ENCODE assay signal across 11 mouse cellular contexts in genomic region chr10:11175801-11176482, GRCm38 (mm10). TPM values are rescaled to one million over a fixed set of nuclear protein-coding genes. Genes with fewer than 3 reads are reported as not detected.
DNase-seq lines count a peak whose midpoint lies in the region; ATAC-seq and TF ChIP-seq lines count a peak whose summit lies in the region.
"Had no signal": no experiment of that assay in that cellular context is flagged by ENCODE, and none has a peak within 500 bp of the region (broad histone marks: within the 10 kb centered on the region; RNA-seq: fewer than 3 reads in every experiment).

No protein-coding gene starts in this region.

- no peak overlapping the region for H3K27ac ChIP-seq in forebrain, embryonic 15.5 days (replicated peaks)
- no peak overlapping the region for H3K27ac ChIP-seq in forebrain, embryonic 11.5 days (ENCODE audit: low read depth, low read length)
- H3K27ac ChIP-seq in layer of hippocampus, adult 2 months, result no peak overlapping the region
- H3K27ac ChIP-seq in CH12.LX (ENCODE audit: insufficient read depth, low read depth), result no peak overlapping the region
- H3K27ac ChIP-seq: embryonic facial prominence, embryonic 15.5 days; limb, embryonic 12.5 days; macrophage had no signal

- no peaks in the 10 kb centered on the region for H3K27me3 ChIP-seq in forebrain, embryonic 15.5 days
- H3K27me3 ChIP-seq in forebrain, embryonic 11.5 days (ENCODE audit: control insufficient read depth, insufficient read depth, low read length), result no peaks in the 10 kb centered on the region
- H3K27me3 ChIP-seq in CH12.LX (replicated peaks), result no peaks in the 10 kb centered on the region
- H3K27me3 ChIP-seq: embryonic facial prominence, embryonic 15.5 days; limb, embryonic 12.5 days had no signal

- no peak for TF ChIP-seq POLR2A in CH12.LX (IDR thresholded peaks at IDR 0.05; ENCODE audit: low read depth, low read length)

- 94% methylated on average over 8 of the region's 8 CpGs for WGBS in forebrain, embryonic 15.5 days
- 88% methylated on average over 8 of the region's 8 CpGs for WGBS in forebrain, embryonic 11.5 days

- 0 out of 2 replicates have a peak, but pooled peaks have one; percentile 53 for ATAC-seq in forebrain, embryonic 15.5 days (replicated peaks)
- ATAC-seq in forebrain, embryonic 11.5 days (replicated peaks; ENCODE audit: low FRiP score), result no peak

- TF ChIP-seq EP300 in CH12.LX (IDR thresholded peaks at IDR 0.05; ENCODE audit: low read length), result no peak

- H3K9ac ChIP-seq in forebrain, embryonic 15.5 days (replicated peaks), result no peak overlapping the region
- H3K9ac ChIP-seq in forebrain, embryonic 11.5 days (ENCODE audit: low read length), result no peak overlapping the region
- no peak overlapping the region for H3K9ac ChIP-seq in CH12.LX (ENCODE audit: insufficient read depth, low read depth)
- H3K9ac ChIP-seq: embryonic facial prominence, embryonic 15.5 days; limb, embryonic 12.5 days had no signal

- peak; percentile 80 for TF ChIP-seq CTCF in layer of hippocampus, adult 2 months (conservative IDR thresholded peaks at IDR 0.05)
- peak in 1 of 2 experiments; percentile 40; a peak in 2 of 4 replicates for TF ChIP-seq CTCF in CH12.LX (conservative IDR thresholded peaks at IDR 0.05 in 1 of 2, IDR thresholded peaks at IDR 0.05 in 1 of 2; ENCODE audit: low read depth in 2 of 2, low read length in 2 of 2)

- H3K79me2 ChIP-seq in CH12.LX (replicated peaks; ENCODE audit: control insufficient read depth, extremely low read depth, insufficient read depth, poor library complexity, severe bottlenecking), result no peaks in the 10 kb centered on the region

- H3K9me3 ChIP-seq in forebrain, embryonic 15.5 days, result no peaks in the 10 kb centered on the region
- no peaks in the 10 kb centered on the region for H3K9me3 ChIP-seq in forebrain, embryonic 11.5 days (ENCODE audit: control insufficient read depth, low read length)
- no peaks in the 10 kb centered on the region for H3K9me3 ChIP-seq in CH12.LX (replicated peaks; ENCODE audit: low read length)
- H3K9me3 ChIP-seq: embryonic facial prominence, embryonic 15.5 days; limb, embryonic 12.5 days had no signal

- in situ Hi-C loops in CH12.LX (cut with MboI; ENCODE audit: low pct_ligation_motif_present, low pct_unique_long_range_greater_than_20kb, low sequenced_read_pairs), result no loop called here

- H3K4me3 ChIP-seq in forebrain, embryonic 15.5 days, result no peak overlapping the region
- H3K4me3 ChIP-seq in forebrain, embryonic 11.5 days (ENCODE audit: low read depth, low read length), result no peak overlapping the region
- H3K4me3 ChIP-seq in layer of hippocampus, adult 2 months, result no peak overlapping the region
- no peak overlapping the region for H3K4me3 ChIP-seq in CH12.LX (replicated peaks in 1 of 3; ENCODE audit: low read depth in 2 of 3, low read length in 2 of 3, poor library complexity in 1 of 3)
- H3K4me3 ChIP-seq: embryonic facial prominence, embryonic 15.5 days; limb, embryonic 12.5 days had no signal

- dilution Hi-C loops in CH12.LX (cut with MboI; ENCODE audit: extremely low pct_ligation_motif_present, extremely low pct_unique_long_range_greater_than_20kb, low sequenced_read_pairs), result no loop called here

- no peak for DNase-seq in forebrain, embryonic 11.5 days (ENCODE audit: low spot score)
- DNase-seq in layer of hippocampus, adult 2 months (ENCODE audit: low spot score in 2 of 2), result peak in 1 of 2 experiments; percentile 26
- no peak for DNase-seq in layer of hippocampus, adult 11-12 months (ENCODE audit: low spot score)
- DNase-seq in CH12.LX (ENCODE audit: extremely low read depth), result no peak
- DNase-seq in brain, adult 2 months (ENCODE audit: low read depth, low spot score), result peak; percentile 68
- no peak for DNase-seq in Muller cell, postnatal 12 days (ENCODE audit: inconsistent ontology term)
- DNase-seq: thymus, adult 2 months had no signal

- H3K4me1 ChIP-seq in forebrain, embryonic 15.5 days, result no peaks in the 10 kb centered on the region
- H3K4me1 ChIP-seq in forebrain, embryonic 11.5 days (replicated peaks; ENCODE audit: control insufficient read depth, insufficient read depth, low read length), result no peaks in the 10 kb centered on the region
- no peaks in the 10 kb centered on the region for H3K4me1 ChIP-seq in CH12.LX (ENCODE audit: control insufficient read depth in 1 of 2, insufficient read depth in 2 of 2)
- H3K4me1 ChIP-seq: embryonic facial prominence, embryonic 15.5 days; limb, embryonic 12.5 days had no signal

- TF ChIP-seq RAD21 in CH12.LX (IDR thresholded peaks at IDR 0.05; ENCODE audit: low read depth, low read length), result peak; percentile 16

- H3K36me3 ChIP-seq in forebrain, embryonic 15.5 days, result peaks cover 67% of the 10 kb centered on the region
- peaks cover 5% of the 10 kb centered on the region; the same call in 1 of the 2 replicates for H3K36me3 ChIP-seq in forebrain, embryonic 11.5 days (ENCODE audit: control insufficient read depth, insufficient read depth, low read length)
- peaks cover 28 to 72% of the 10 kb centered on the region in 2 experiments for H3K36me3 ChIP-seq in CH12.LX (replicated peaks in 1 of 2; ENCODE audit: control insufficient read depth in 1 of 2, insufficient read depth in 1 of 2, low read length in 1 of 2)

- no peak overlapping the region for H3K4me2 ChIP-seq in forebrain, embryonic 15.5 days (replicated peaks)
- no peak overlapping the region for H3K4me2 ChIP-seq in forebrain, embryonic 11.5 days (ENCODE audit: low read depth, low read length, severe bottlenecking)
- no peak overlapping the region for H3K4me2 ChIP-seq in CH12.LX (ENCODE audit: insufficient read depth, low read depth, poor library complexity, severe bottlenecking)
- H3K4me2 ChIP-seq: embryonic facial prominence, embryonic 15.5 days; limb, embryonic 12.5 days had no signal

TF ChIP-seq in CH12.LX, 34 proteins besides CTCF, POLR2A, EP300 and RAD21:
- TF ChIP-seq MXI1 (IDR thresholded peaks at IDR 0.05; ENCODE audit: low read depth, low read length) (no peak), BHLHE40 (IDR thresholded peaks at IDR 0.05; ENCODE audit: low read depth, low read length) (no peak), USF2 (conservative IDR thresholded peaks at IDR 0.05; ENCODE audit: low read depth, low read length) (no peak), MAFK (IDR thresholded peaks at IDR 0.05; ENCODE audit: insufficient replicate concordance, low read length) (no peak), HCFC1 (IDR thresholded peaks at IDR 0.05; ENCODE audit: low read depth, low read length) (no peak), ZKSCAN1 (IDR thresholded peaks at IDR 0.05; ENCODE audit: borderline replicate concordance, low read depth, low read length) (no peak), MYC (IDR thresholded peaks at IDR 0.05; ENCODE audit: low read depth, low read length) (no peak), KAT2A (IDR thresholded peaks at IDR 0.05; ENCODE audit: insufficient replicate concordance, low read length) (no peak), PAX5 (IDR thresholded peaks at IDR 0.05; ENCODE audit: low read length) (no peak)

RNA-seq across cellular contexts. Expression of gene Shprh, which starts 26.7 kb away (rescaled TPM):
- polyA plus RNA-seq in forebrain, embryonic 15.5 days (2015; fragmentation: Nextera tagmentation; extraction: Ambion mirVana), result 28.2 and 28.4 TPM in 2 replicates
- 26.1 and 31.4 TPM in 2 replicates for polyA plus RNA-seq in forebrain, embryonic 11.5 days (2014; fragmentation: Nextera tagmentation; extraction: Ambion mirVana)
- total RNA-seq in layer of hippocampus, adult 2 months (2021), result 10 to 100 TPM; 39.4 to 41.3 TPM
- total RNA-seq in CH12.LX (2012; rRNA removed) (12.1 and 12.9 TPM in 2 replicates), CH12.LX (2014; rRNA removed) (11.0 and 11.2 TPM in 2 replicates)
- 11.5 and 12.1 TPM in 2 replicates for polyA plus RNA-seq in CH12.LX (2012; ENCODE audit: insufficient read length, low read depth)
